Mouse (Mus musculus): Measurements from ENCODE around the gene Sik3.

DNA sequence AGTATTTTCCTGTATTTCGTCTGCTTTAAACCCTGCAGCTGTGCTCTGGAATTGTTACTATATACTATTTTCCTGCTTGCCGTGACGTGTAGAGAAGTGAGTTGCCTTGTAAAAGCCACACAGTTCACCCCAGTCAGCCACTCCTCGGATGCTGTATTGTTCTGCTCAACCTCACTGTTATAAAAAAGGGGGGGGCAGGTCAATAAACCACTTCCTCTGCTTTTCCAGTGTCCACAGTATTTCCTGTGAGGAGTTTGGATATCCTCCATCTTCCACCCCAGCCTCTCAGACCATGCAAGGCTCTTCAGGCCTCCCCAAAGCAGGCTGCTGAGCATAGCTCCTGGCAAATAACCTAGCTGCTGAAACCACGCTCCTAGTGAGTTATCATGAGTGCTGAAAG is 171.9 kb downstream of the Sik3 start:
- no peak for TF ChIP-seq CTCF (IDR thresholded peaks at IDR 0.05; ENCODE audit: extremely low read depth, insufficient read depth, insufficient read length, insufficient replicate concordance)
- TF ChIP-seq POLR2A (IDR thresholded peaks at IDR 0.05; ENCODE audit: low read depth, low read length) = no peak

Data from spleen, adult 2 months (tissue).